Mouse (Mus musculus): Measurements from ENCODE around the gene Bloc1s6. TPM values are rescaled to one million over a fixed set of nuclear protein-coding genes. Genes with fewer than 3 reads are reported as not detected.

The Bloc1s6 gene
- polyA plus RNA-seq, 1 experiment: 16.0 TPM

DNA sequence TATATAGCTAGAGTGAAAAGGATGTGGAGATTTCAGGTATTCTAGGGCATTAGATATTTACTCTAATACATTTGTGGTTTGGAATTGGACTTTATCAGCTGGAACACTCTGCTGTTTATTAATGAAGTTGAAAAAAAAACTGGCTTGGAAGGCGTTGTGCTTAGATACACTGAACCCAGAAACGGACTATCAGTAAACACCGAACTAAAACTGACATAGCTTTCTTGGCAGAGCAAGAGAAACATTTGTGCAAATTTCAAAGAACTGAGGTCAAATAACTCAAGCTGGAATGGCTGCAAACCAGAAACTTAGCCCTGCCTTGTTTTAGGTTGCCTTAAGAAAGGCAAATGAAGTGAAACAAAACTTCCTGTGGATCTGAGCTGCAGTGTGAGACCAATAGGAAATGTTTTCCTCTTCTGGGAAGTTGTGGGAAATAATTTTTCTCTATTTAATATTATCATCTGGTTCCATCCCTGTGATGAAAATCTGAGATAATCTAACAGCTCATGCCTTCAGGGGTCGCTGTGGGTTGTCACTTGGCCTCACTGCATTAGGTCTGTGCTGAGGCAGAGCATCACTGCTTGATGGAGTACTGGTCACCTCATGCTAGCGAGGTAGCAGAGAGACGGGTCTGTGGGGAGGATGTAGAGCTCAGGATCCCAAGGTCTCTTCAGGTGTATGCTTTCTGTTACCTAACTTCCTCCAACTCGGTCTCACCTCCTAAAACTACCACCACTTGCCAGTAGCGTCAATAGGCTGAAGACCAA, 43.5 kb downstream of the Bloc1s6 start:
- Histone ChIP-seq H3K4me2 (ENCODE audit: low read depth) (no peak overlapping the region), H3K79me2 (ENCODE audit: control insufficient read depth, insufficient read depth) (no peaks in the 10 kb centered on the region), H3K27me3 (ENCODE audit: control insufficient read depth, insufficient read depth, insufficient read length) (no peaks in the 10 kb centered on the region), H3K36me3 (ENCODE audit: control insufficient read depth, insufficient read depth) (no peaks in the 10 kb centered on the region), H3K4me3 (no peak overlapping the region), H3ac (ENCODE audit: control insufficient read depth, insufficient read length) (no peak overlapping the region)
- TF ChIP-seq CEBPB (IDR thresholded peaks at IDR 0.05; ENCODE audit: insufficient read depth, poor library complexity, severe bottlenecking) (no peak), SRF (IDR thresholded peaks at IDR 0.05; ENCODE audit: control insufficient read depth, insufficient read length, low read depth) (no peak), REST (IDR thresholded peaks at IDR 0.05; ENCODE audit: insufficient read depth, insufficient read length) (no peak), MAX (IDR thresholded peaks at IDR 0.05; ENCODE audit: low read depth) (no peak), POLR2A (IDR thresholded peaks at IDR 0.05; ENCODE audit: insufficient read length, low read depth) (no peak), MYOG (IDR thresholded peaks at IDR 0.05; ENCODE audit: control insufficient read depth in 1 of 3, insufficient read depth in 1 of 3, insufficient read length in 2 of 3, low read depth in 2 of 3) (no peak), POLR2AphosphoS2 (IDR thresholded peaks at IDR 0.05; ENCODE audit: insufficient read length, low read depth) (no peak), MYOD1 (IDR thresholded peaks at IDR 0.05; ENCODE audit: control insufficient read depth in 1 of 3, insufficient read length in 2 of 3, low read depth in 2 of 3) (no peak), TCF3 (IDR thresholded peaks at IDR 0.05; ENCODE audit: insufficient read length, low read depth) (no peak), USF1 (IDR thresholded peaks at IDR 0.05; ENCODE audit: low read depth) (no peak), E2F4 (IDR thresholded peaks at IDR 0.05; ENCODE audit: insufficient read depth) (no peak)

DNA sequence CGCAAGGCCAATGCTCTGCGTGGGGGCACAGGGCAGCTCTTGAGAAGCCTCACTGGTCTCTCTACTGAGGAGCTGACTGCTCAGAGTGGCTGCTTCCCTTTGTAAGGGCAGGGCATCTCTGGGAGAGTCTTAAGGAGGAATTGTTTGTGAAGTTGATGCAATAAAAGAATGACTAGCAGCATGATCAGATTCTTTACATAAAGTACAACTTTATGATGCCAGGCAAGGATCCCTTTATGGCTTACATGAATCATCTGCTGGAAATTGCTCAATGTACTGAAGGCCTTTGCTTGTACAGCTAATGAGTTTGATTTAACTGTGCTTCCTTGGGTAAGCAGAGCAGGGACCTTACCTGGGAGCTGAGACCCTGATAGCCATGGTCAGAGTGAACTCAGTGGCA, 45.4 kb downstream of the Bloc1s6 start:
- Histone ChIP-seq H3K4me2 (ENCODE audit: low read depth) (no peak overlapping the region), H3K79me2 (ENCODE audit: control insufficient read depth, insufficient read depth) (no peaks in the 10 kb centered on the region), H3K27me3 (ENCODE audit: control insufficient read depth, insufficient read depth, insufficient read length) (no peaks in the 10 kb centered on the region), H3K4me3 (no peak overlapping the region), H3ac (ENCODE audit: control insufficient read depth, insufficient read length) (no peak overlapping the region), H3K36me3 (ENCODE audit: control insufficient read depth, insufficient read depth) (no peaks in the 10 kb centered on the region)
- TF ChIP-seq MAX (IDR thresholded peaks at IDR 0.05; ENCODE audit: low read depth) (no peak), USF1 (IDR thresholded peaks at IDR 0.05; ENCODE audit: low read depth) (no peak), POLR2AphosphoS2 (IDR thresholded peaks at IDR 0.05; ENCODE audit: insufficient read length, low read depth) (no peak), REST (IDR thresholded peaks at IDR 0.05; ENCODE audit: insufficient read depth, insufficient read length) (no peak), CEBPB (IDR thresholded peaks at IDR 0.05; ENCODE audit: insufficient read depth, poor library complexity, severe bottlenecking) (no peak), SRF (IDR thresholded peaks at IDR 0.05; ENCODE audit: control insufficient read depth, insufficient read length, low read depth) (no peak), POLR2A (IDR thresholded peaks at IDR 0.05; ENCODE audit: insufficient read length, low read depth) (no peak), TCF12 (IDR thresholded peaks at IDR 0.05; ENCODE audit: insufficient read depth, poor library complexity, severe bottlenecking) (no peak), MYOD1 (IDR thresholded peaks at IDR 0.05; ENCODE audit: control insufficient read depth in 1 of 3, insufficient read length in 2 of 3, low read depth in 2 of 3) (no peak), E2F4 (IDR thresholded peaks at IDR 0.05; ENCODE audit: insufficient read depth) (no peak), MYOG (IDR thresholded peaks at IDR 0.05; ENCODE audit: control insufficient read depth in 1 of 3, insufficient read depth in 1 of 3, insufficient read length in 2 of 3, low read depth in 2 of 3) (no peak), TCF3 (IDR thresholded peaks at IDR 0.05; ENCODE audit: insufficient read length, low read depth) (no peak)

GRCm38 (mm10) chr2:122784701-122785100, 46.4 kb downstream of the Bloc1s6 start:
- TF ChIP-seq CEBPB (IDR thresholded peaks at IDR 0.05; ENCODE audit: insufficient read depth, poor library complexity, severe bottlenecking) (no peak), MAX (IDR thresholded peaks at IDR 0.05; ENCODE audit: low read depth) (no peak), E2F4 (IDR thresholded peaks at IDR 0.05; ENCODE audit: insufficient read depth) (no peak), USF1 (IDR thresholded peaks at IDR 0.05; ENCODE audit: low read depth) (no peak), MYOG (IDR thresholded peaks at IDR 0.05; ENCODE audit: control insufficient read depth in 1 of 3, insufficient read depth in 1 of 3, insufficient read length in 2 of 3, low read depth in 2 of 3) (no peak)
- Histone ChIP-seq H3K36me3 (ENCODE audit: control insufficient read depth, insufficient read depth) (no peaks in the 10 kb centered on the region), H3ac (ENCODE audit: control insufficient read depth, insufficient read length) (no peak overlapping the region), H3K4me3 (no peak overlapping the region), H3K4me2 (ENCODE audit: low read depth) (no peak overlapping the region), H3K27me3 (ENCODE audit: control insufficient read depth, insufficient read depth, insufficient read length) (no peaks in the 10 kb centered on the region), H3K79me2 (ENCODE audit: control insufficient read depth, insufficient read depth) (no peaks in the 10 kb centered on the region)

GRCm38 (mm10) chr2:122786167-122786566, 47.9 kb downstream of the Bloc1s6 start:
- Histone ChIP-seq H3K79me2 (ENCODE audit: control insufficient read depth, insufficient read depth) (no peaks in the 10 kb centered on the region), H3K4me2 (ENCODE audit: low read depth) (no peak overlapping the region), H3K27me3 (ENCODE audit: control insufficient read depth, insufficient read depth, insufficient read length) (no peaks in the 10 kb centered on the region), H3ac (ENCODE audit: control insufficient read depth, insufficient read length) (no peak overlapping the region), H3K36me3 (ENCODE audit: control insufficient read depth, insufficient read depth) (no peaks in the 10 kb centered on the region), H3K4me3 (no peak overlapping the region)
- no peak for TF ChIP-seq TCF3 (IDR thresholded peaks at IDR 0.05; ENCODE audit: insufficient read length, low read depth)
- TF ChIP-seq MYOD1 (IDR thresholded peaks at IDR 0.05; ENCODE audit: control insufficient read depth in 1 of 3, insufficient read length in 2 of 3, low read depth in 2 of 3): no peak
- no peak for TF ChIP-seq SRF (IDR thresholded peaks at IDR 0.05; ENCODE audit: control insufficient read depth, insufficient read length, low read depth)
- no peak for TF ChIP-seq REST (IDR thresholded peaks at IDR 0.05; ENCODE audit: insufficient read depth, insufficient read length)
- no peak for TF ChIP-seq POLR2A (IDR thresholded peaks at IDR 0.05; ENCODE audit: insufficient read length, low read depth)
- TF ChIP-seq POLR2AphosphoS2 (IDR thresholded peaks at IDR 0.05; ENCODE audit: insufficient read length, low read depth): no peak
- TF ChIP-seq CEBPB (IDR thresholded peaks at IDR 0.05; ENCODE audit: insufficient read depth, poor library complexity, severe bottlenecking): no peak

DNA sequence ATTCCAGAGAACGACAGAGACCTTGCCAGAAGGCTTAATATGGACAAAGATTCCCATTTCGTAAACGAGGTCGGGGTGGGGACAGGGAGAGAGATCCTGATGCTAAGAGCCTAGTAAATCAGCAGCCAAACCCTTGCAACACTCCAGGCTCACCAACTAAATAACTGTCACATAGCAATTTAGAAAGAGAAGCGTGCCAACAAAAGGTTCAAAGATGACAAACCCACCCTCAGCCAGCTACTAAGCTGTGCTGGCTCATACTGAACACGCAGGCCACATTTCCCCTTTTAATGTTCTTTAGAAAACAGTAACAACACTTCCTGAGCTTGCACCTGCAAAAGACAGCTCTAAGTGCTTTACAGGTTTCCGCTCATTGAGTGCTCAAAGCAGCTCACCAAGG, 51.0 kb downstream of the Bloc1s6 start:
- TF ChIP-seq CEBPB (IDR thresholded peaks at IDR 0.05; ENCODE audit: insufficient read depth, poor library complexity, severe bottlenecking): no peak
- TF ChIP-seq MYOD1 (IDR thresholded peaks at IDR 0.05; ENCODE audit: control insufficient read depth in 1 of 3, insufficient read length in 2 of 3, low read depth in 2 of 3): no peak
- TF ChIP-seq MYOG (IDR thresholded peaks at IDR 0.05; ENCODE audit: control insufficient read depth in 1 of 3, insufficient read depth in 1 of 3, insufficient read length in 2 of 3, low read depth in 2 of 3): no peak
- TF ChIP-seq TCF12 (IDR thresholded peaks at IDR 0.05; ENCODE audit: insufficient read depth, poor library complexity, severe bottlenecking): no peak
- TF ChIP-seq REST (IDR thresholded peaks at IDR 0.05; ENCODE audit: insufficient read depth, insufficient read length): no peak
- no peak for TF ChIP-seq POLR2A (IDR thresholded peaks at IDR 0.05; ENCODE audit: insufficient read length, low read depth)
- no peak for TF ChIP-seq TCF3 (IDR thresholded peaks at IDR 0.05; ENCODE audit: insufficient read length, low read depth)
- TF ChIP-seq USF1 (IDR thresholded peaks at IDR 0.05; ENCODE audit: low read depth): no peak
- TF ChIP-seq POLR2AphosphoS2 (IDR thresholded peaks at IDR 0.05; ENCODE audit: insufficient read length, low read depth): no peak
- Histone ChIP-seq H3K4me2 (ENCODE audit: low read depth) (no peak overlapping the region), H3K36me3 (ENCODE audit: control insufficient read depth, insufficient read depth) (no peaks in the 10 kb centered on the region), H3K4me3 (no peak overlapping the region), H3ac (ENCODE audit: control insufficient read depth, insufficient read length) (no peak overlapping the region), H3K27me3 (ENCODE audit: control insufficient read depth, insufficient read depth, insufficient read length) (no peaks in the 10 kb centered on the region), H3K79me2 (ENCODE audit: control insufficient read depth, insufficient read depth) (no peaks in the 10 kb centered on the region)
